ENCODE assay signal across 19 mouse cellular contexts in the genomic region with DNA sequence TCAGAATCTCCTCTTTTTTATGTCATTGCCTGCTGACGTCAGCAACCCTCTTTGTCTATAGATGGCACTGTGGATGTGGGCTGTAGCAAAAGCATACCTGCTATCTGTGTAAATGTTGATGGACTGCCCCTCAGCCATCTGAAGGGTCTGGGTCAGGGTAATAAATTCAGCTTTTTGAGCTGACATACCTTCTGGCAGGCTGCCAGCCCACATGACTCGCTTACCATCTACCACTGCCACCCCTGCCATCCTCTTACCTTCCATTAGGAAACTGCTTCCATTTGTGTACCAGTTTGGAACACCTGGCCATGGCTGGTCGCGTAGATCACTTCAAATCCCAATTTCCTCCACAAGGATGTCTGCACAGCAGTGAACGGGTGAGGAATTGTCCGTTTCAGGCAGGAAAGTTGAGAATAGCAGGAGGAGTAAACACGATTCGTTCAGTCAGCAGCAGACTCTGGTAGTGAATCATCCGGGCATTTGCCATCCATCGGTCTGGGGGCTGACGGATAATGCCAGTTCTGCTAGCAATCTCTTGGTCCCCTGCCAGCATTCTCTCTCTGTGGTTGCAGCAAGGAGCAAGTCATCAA. TPM values are rescaled to one million over a fixed set of nuclear protein-coding genes. Genes with fewer than 3 reads are reported as not detected.
DNase-seq lines count a peak whose midpoint lies in the region; ATAC-seq lines count a peak whose summit lies in the region.
"Not testable (repeated sequence)": the region's sequence is repeated elsewhere in the genome, so short reads cannot be mapped to it uniquely, and the experiment has no call there.
"Had no signal": no experiment of that assay in that cellular context is flagged by ENCODE, and none has a peak within 500 bp of the region (broad histone marks: within the 10 kb centered on the region; RNA-seq: fewer than 3 reads in every experiment).

No protein-coding gene starts in this region.

- DNase-seq in MN1 (ENCODE audit: low spot score): peak; percentile 71
- DNase-seq in adrenal gland, postnatal 36 days: peak; percentile 26 to 38
- DNase-seq in forebrain, embryonic 10.5 days (ENCODE audit: extremely low spot score, low spot score): peak; percentile 13
- peak; percentile 58 for DNase-seq in heart, embryonic 10.5 days (ENCODE audit: low spot score)
- DNase-seq in layer of hippocampus, adult 18-20 months (ENCODE audit: low spot score in 2 of 2): peak; percentile 18 to 54
- peak; percentile 9 to 10 for DNase-seq in left cerebral cortex, adult 18-20 months (ENCODE audit: low spot score in 2 of 2)
- DNase-seq in midbrain, embryonic 14.5 days: peak; percentile 4
- peak; percentile 15 for DNase-seq in right cerebral cortex, postnatal 25 days

- H3K9ac ChIP-seq in midbrain, embryonic 14.5 days (replicated peaks; ENCODE audit: low read length): not testable (repeated sequence)

- not testable (repeated sequence) for H3K4me1 ChIP-seq in forebrain, embryonic 10.5 days; heart, embryonic 10.5 days; midbrain, embryonic 14.5 days (ENCODE audit: control insufficient read depth, insufficient read depth, low read length)

- not testable (repeated sequence) for H3K4me3 ChIP-seq in forebrain, embryonic 10.5 days; heart, embryonic 10.5 days; midbrain, embryonic 14.5 days (replicated peaks; ENCODE audit: low read depth, low read length)

- not testable (repeated sequence) for H3K36me3 ChIP-seq in forebrain, embryonic 10.5 days (replicated peaks); heart, embryonic 10.5 days; midbrain, embryonic 14.5 days (ENCODE audit: control insufficient read depth, insufficient read depth, low read length)

- 93% methylated on average over 11 of the region's 11 CpGs for WGBS in forebrain, embryonic 10.5 days
- WGBS in heart, embryonic 10.5 days: 83% methylated on average over 11 of the region's 11 CpGs
- 79% methylated on average over 11 of the region's 11 CpGs for WGBS in midbrain, embryonic 14.5 days

- H3K9me3 ChIP-seq in forebrain, embryonic 10.5 days; heart, embryonic 10.5 days; midbrain, embryonic 14.5 days (ENCODE audit: control insufficient read depth, low read length): not testable (repeated sequence)

- not testable (repeated sequence) for H3K4me2 ChIP-seq in midbrain, embryonic 14.5 days (ENCODE audit: low read length)

- ATAC-seq in midbrain, embryonic 14.5 days (ENCODE audit: low FRiP score, low TSS enrichment): not testable (repeated sequence)

- H3K27ac ChIP-seq in forebrain, embryonic 10.5 days; heart, embryonic 10.5 days; midbrain, embryonic 14.5 days (replicated peaks; ENCODE audit: low read depth, low read length): not testable (repeated sequence)

- not testable (repeated sequence) for H3K27me3 ChIP-seq in forebrain, embryonic 10.5 days (ENCODE audit: poor library complexity, severe bottlenecking); heart, embryonic 10.5 days (ENCODE audit: insufficient read depth, poor library complexity, severe bottlenecking); midbrain, embryonic 14.5 days (ENCODE audit: control insufficient read depth, insufficient read depth, low read length)

RNA-seq across cellular contexts. Expression of a gene that starts 8.5 kb away (rescaled TPM):
- under 1 TPM; 0.50 to 0.53 TPM for total RNA-seq in adrenal gland, postnatal 36 days (2021)
- polyA plus RNA-seq in forebrain, embryonic 10.5 days (2016; fragmentation: Nextera tagmentation; extraction: Ambion mirVana): 0.10 TPM in 1 of 2 replicates, not detected in the other
- polyA plus RNA-seq in heart, embryonic 10.5 days (2016; fragmentation: Nextera tagmentation; extraction: Ambion mirVana): not detected in 2 replicates
- under 1 TPM; 0.74 to 0.97 TPM for total RNA-seq in layer of hippocampus, adult 18-20 months (2021)
- total RNA-seq in left cerebral cortex, adult 18-20 months (2021): under 1 TPM; 0.77 to 0.86 TPM
- 0.21 and 0.34 TPM in 2 replicates for polyA plus RNA-seq in midbrain, embryonic 14.5 days (2014; fragmentation: Nextera tagmentation; extraction: Ambion mirVana)
- polyA plus RNA-seq: heart, embryonic 14.5 days; liver, embryonic 14.5 days; lung, embryonic 16.5 days; midbrain, embryonic 12.5 days; spleen, adult 2 months; stomach, embryonic 16.5 days had no signal

RNA-seq across cellular contexts. Expression of a gene that starts 9.4 kb away (rescaled TPM):
- under 1 TPM; 0.50 to 0.53 TPM for total RNA-seq in adrenal gland, postnatal 36 days (2021)
- 0.10 TPM in 1 of 2 replicates, not detected in the other for polyA plus RNA-seq in forebrain, embryonic 10.5 days (2016; fragmentation: Nextera tagmentation; extraction: Ambion mirVana)
- polyA plus RNA-seq in heart, embryonic 10.5 days (2016; fragmentation: Nextera tagmentation; extraction: Ambion mirVana): not detected in 2 replicates
- total RNA-seq in layer of hippocampus, adult 18-20 months (2021): under 1 TPM; 0.74 to 0.97 TPM
- under 1 TPM; 0.77 to 0.86 TPM for total RNA-seq in left cerebral cortex, adult 18-20 months (2021)
- polyA plus RNA-seq in midbrain, embryonic 14.5 days (2014; fragmentation: Nextera tagmentation; extraction: Ambion mirVana): 0.21 and 0.34 TPM in 2 replicates
- polyA plus RNA-seq: heart, embryonic 14.5 days; liver, embryonic 14.5 days; lung, embryonic 16.5 days; midbrain, embryonic 12.5 days; spleen, adult 2 months; stomach, embryonic 16.5 days had no signal

RNA-seq across cellular contexts. Expression of a gene that starts 44.4 kb away (rescaled TPM):
- total RNA-seq in adrenal gland, postnatal 36 days (2021): not detected
- 0.12 TPM in 1 of 2 replicates, not detected in the other for polyA plus RNA-seq in forebrain, embryonic 10.5 days (2016; fragmentation: Nextera tagmentation; extraction: Ambion mirVana)
- polyA plus RNA-seq in heart, embryonic 10.5 days (2016; fragmentation: Nextera tagmentation; extraction: Ambion mirVana): 0.11 TPM in 1 of 2 replicates, not detected in the other
- not detected for total RNA-seq in layer of hippocampus, adult 18-20 months (2021)
- total RNA-seq in left cerebral cortex, adult 18-20 months (2021): not detected
- polyA plus RNA-seq in midbrain, embryonic 14.5 days (2014; fragmentation: Nextera tagmentation; extraction: Ambion mirVana): not detected in 2 replicates
- total RNA-seq: adrenal gland, adult 18-20 months; granulocyte monocyte progenitor cell, adult 5-6 weeks; heart, postnatal 4 days had no signal
- polyA plus RNA-seq: forebrain, embryonic 13.5 days; heart, embryonic 14.5 days; limb, embryonic 12.5 days; liver, embryonic 14.5 days; lung, embryonic 16.5 days; spleen, adult 2 months; stomach, embryonic 16.5 days had no signal

RNA-seq across cellular contexts. Expression of a gene that starts 45.7 kb away (rescaled TPM):
- total RNA-seq in adrenal gland, postnatal 36 days (2021): not detected
- not detected in 2 replicates for polyA plus RNA-seq in forebrain, embryonic 10.5 days (2016; fragmentation: Nextera tagmentation; extraction: Ambion mirVana)
- polyA plus RNA-seq in heart, embryonic 10.5 days (2016; fragmentation: Nextera tagmentation; extraction: Ambion mirVana): not detected in 2 replicates
- total RNA-seq in layer of hippocampus, adult 18-20 months (2021): not detected
- not detected for total RNA-seq in left cerebral cortex, adult 18-20 months (2021)
- polyA plus RNA-seq in midbrain, embryonic 14.5 days (2014; fragmentation: Nextera tagmentation; extraction: Ambion mirVana): 0.45 TPM in 1 of 2 replicates, not detected in the other
- total RNA-seq: adrenal gland, adult 18-20 months; granulocyte monocyte progenitor cell, adult 5-6 weeks; heart, postnatal 4 days had no signal
- polyA plus RNA-seq: forebrain, embryonic 13.5 days; heart, embryonic 14.5 days; limb, embryonic 12.5 days; liver, embryonic 14.5 days; lung, embryonic 16.5 days; midbrain, embryonic 12.5 days; spleen, adult 2 months; stomach, embryonic 16.5 days had no signal

Comparison
In these comparisons a context has a peak if more than half of its experiments do, and no peak if none do; other contexts are left out.
1. DNase-seq: peak in every context shown above with its lines; median percentile 71 in MN1; 58 in heart, embryonic 10.5 days; 36 in layer of hippocampus, adult 18-20 months; 32 in adrenal gland, postnatal 36 days; 15 in right cerebral cortex, postnatal 25 days; 13 in forebrain, embryonic 10.5 days; 10 in left cerebral cortex, adult 18-20 months; 4 in midbrain, embryonic 14.5 days.